Mouse (Mus musculus) cerebellum, adult 2 months (tissue): ENCODE measurements around the gene Neb.

ENCODE experiments used
- CTCF ChIP-seq: fragments of 200-500 bp; IDR thresholded peaks from 2 replicates; pipeline ENCODE4 v1.5.1; 2011; ENCODE audit warnings: low read depth, mild to moderate bottlenecking, control low read depth, low read length, moderate library complexity, borderline replicate concordance; ENCODE audit not compliant: insufficient read depth
- POLR2A ChIP-seq: fragments of 200-500 bp; IDR thresholded peaks from 2 replicates; pipeline ENCODE4 v1.6.1; 2011; ENCODE audit warnings: low read length, control low read depth, borderline replicate concordance; ENCODE audit not compliant: insufficient read depth

GRCm38 (mm10) chr2:52177184-52177583 lies 201.1 kb downstream of the Neb start:
- TF ChIP-seq POLR2A (no peak), CTCF (no peak)
